Comparison of ENCODE assay signal across 14 mouse cellular contexts in genomic region chr2:128232027-128232426, GRCm38 (mm10).
"Had no signal": no experiment of that assay in that cellular context is flagged by ENCODE, and none has a peak within 500 bp of the region (broad histone marks: within the 10 kb centered on the region; RNA-seq: fewer than 3 reads in every experiment).

No protein-coding gene starts in this region.

- H3K4me1 ChIP-seq: liver, embryonic 12.5 days; liver, embryonic 15.5 days; midbrain, embryonic 12.5 days had no signal

- H3K4me3 ChIP-seq: limb, embryonic 10.5 days; limb, embryonic 13.5 days; liver, embryonic 12.5 days; liver, embryonic 15.5 days; midbrain, embryonic 12.5 days had no signal

- DNase-seq: kidney, adult 18-20 months; kidney, adult 9 months; kidney, postnatal 14 days; kidney, postnatal 4 days; liver; lung, postnatal 14 days; thymus, adult 18-20 months; thymus, postnatal 36 days had no signal

- H3K36me3 ChIP-seq: limb, embryonic 10.5 days; limb, embryonic 13.5 days; liver, embryonic 12.5 days; liver, embryonic 15.5 days; midbrain, embryonic 12.5 days had no signal

- H3K9ac ChIP-seq: limb, embryonic 13.5 days; liver, embryonic 12.5 days; liver, embryonic 15.5 days; midbrain, embryonic 12.5 days had no signal

- H3K4me2 ChIP-seq: limb, embryonic 13.5 days; liver, embryonic 12.5 days; liver, embryonic 15.5 days; midbrain, embryonic 12.5 days had no signal

- H3K9me3 ChIP-seq: limb, embryonic 10.5 days; limb, embryonic 13.5 days; liver, embryonic 12.5 days; liver, embryonic 15.5 days; midbrain, embryonic 12.5 days had no signal

- H3K27ac ChIP-seq: limb, embryonic 10.5 days; limb, embryonic 13.5 days; liver, embryonic 12.5 days; liver, embryonic 15.5 days; midbrain, embryonic 12.5 days had no signal

- ATAC-seq: liver, embryonic 12.5 days; midbrain, embryonic 16.5 days had no signal

- H3K27me3 ChIP-seq: limb, embryonic 13.5 days; liver, embryonic 15.5 days; midbrain, embryonic 12.5 days had no signal
